Mouse (Mus musculus): ENCODE measurements around the gene Prss22.

DNA sequence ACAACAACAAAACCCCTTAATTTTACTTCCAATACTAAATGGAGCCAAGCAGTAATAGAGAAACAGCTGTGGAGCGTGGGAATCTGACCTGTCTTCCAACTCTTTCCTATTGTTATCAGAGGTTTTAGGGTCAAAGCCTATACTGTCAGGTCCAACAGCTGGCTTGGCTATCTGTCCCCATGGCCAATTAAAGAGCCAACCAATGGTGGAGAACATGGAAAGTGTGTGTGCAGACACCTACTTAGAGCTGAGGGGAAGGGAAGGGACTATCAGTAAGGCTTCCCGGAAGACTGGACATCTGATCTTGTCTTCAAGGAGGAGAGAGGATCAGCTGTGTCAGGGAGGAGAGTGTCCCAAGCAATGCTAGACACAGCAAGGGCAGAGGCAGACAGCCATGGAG is 48.8 kb downstream of the Prss22 start:
- TF ChIP-seq CTCF (IDR thresholded peaks at IDR 0.05; ENCODE audit: control insufficient read depth, insufficient read depth, insufficient replicate concordance, low read depth, low read length) = no peak
- no peak for TF ChIP-seq POLR2A (IDR thresholded peaks at IDR 0.05; ENCODE audit: control insufficient read depth, low read depth, low read length)
